13 mouse cellular contexts compared by ENCODE assay signal in the genomic region with DNA sequence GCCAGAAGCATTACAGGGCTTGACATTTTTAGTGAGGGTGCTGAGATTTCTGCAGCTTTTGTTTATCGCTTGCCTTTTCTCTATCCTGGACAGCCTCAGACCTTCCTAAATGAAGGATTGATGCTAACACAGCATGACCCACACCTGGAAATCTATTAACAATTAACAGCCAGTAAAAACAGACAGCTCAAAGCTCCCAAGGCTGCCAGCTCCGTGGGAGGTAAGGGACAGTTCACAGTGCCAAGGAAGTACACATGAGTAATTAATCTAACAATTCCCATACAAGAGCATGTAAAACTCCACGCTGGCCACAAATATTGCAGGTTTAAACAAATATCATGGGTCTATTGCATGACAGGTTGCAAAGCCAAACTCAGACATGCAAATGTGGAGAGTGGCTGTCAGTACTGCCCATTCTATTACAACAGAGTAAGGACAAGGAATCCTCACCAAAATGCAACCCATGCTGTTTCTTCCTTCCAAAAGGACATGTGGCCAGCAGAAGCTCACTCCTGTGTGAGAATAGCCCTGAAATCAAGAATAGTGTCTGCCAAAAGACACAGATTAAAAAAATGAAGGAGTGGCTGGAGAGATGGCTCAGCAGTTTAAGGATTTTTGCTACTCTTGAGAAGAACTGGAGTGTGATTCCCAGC. TPM values are rescaled to one million over a fixed set of nuclear protein-coding genes. Genes with fewer than 3 reads are reported as not detected.
DNase-seq lines count a peak whose midpoint lies in the region; ATAC-seq and TF ChIP-seq lines count a peak whose summit lies in the region.
"Had no signal": no experiment of that assay in that cellular context is flagged by ENCODE, and none has a peak within 500 bp of the region (broad histone marks: within the 10 kb centered on the region; RNA-seq: fewer than 3 reads in every experiment).

No protein-coding gene starts in this region.

- WGBS in midbrain, postnatal 0 days, result 32% methylated on average over 3 of the region's 3 CpGs
- WGBS in midbrain, embryonic 11.5 days, result 39% methylated on average over 3 of the region's 3 CpGs

- no peak overlapping the region for H3K9ac ChIP-seq in midbrain, postnatal 0 days (replicated peaks; ENCODE audit: low read length, poor library complexity, severe bottlenecking)
- no peak overlapping the region for H3K9ac ChIP-seq in midbrain, embryonic 11.5 days (ENCODE audit: low read length)
- H3K9ac ChIP-seq: embryonic facial prominence, embryonic 12.5 days; intestine, embryonic 15.5 days; liver, embryonic 15.5 days; midbrain, embryonic 12.5 days had no signal

- H3K9me3 ChIP-seq in midbrain, postnatal 0 days (ENCODE audit: low read length), result no peaks in the 10 kb centered on the region
- H3K9me3 ChIP-seq in midbrain, embryonic 11.5 days (ENCODE audit: control insufficient read depth, low read length), result no peaks in the 10 kb centered on the region
- H3K9me3 ChIP-seq: embryonic facial prominence, embryonic 12.5 days; intestine, embryonic 15.5 days; liver, embryonic 15.5 days; midbrain, embryonic 12.5 days had no signal

- no peaks in the 10 kb centered on the region for H3K36me3 ChIP-seq in midbrain, postnatal 0 days (ENCODE audit: insufficient read depth, low read length)
- no peaks in the 10 kb centered on the region for H3K36me3 ChIP-seq in midbrain, embryonic 11.5 days (ENCODE audit: control insufficient read depth, insufficient read depth, low read length)
- H3K36me3 ChIP-seq: embryonic facial prominence, embryonic 12.5 days; intestine, embryonic 15.5 days; liver, embryonic 15.5 days; midbrain, embryonic 12.5 days had no signal

- H3K27me3 ChIP-seq in midbrain, postnatal 0 days (ENCODE audit: insufficient read depth, low read length), result no peaks in the 10 kb centered on the region
- no peaks in the 10 kb centered on the region for H3K27me3 ChIP-seq in midbrain, embryonic 11.5 days (ENCODE audit: control insufficient read depth, insufficient read depth, low read length)
- H3K27me3 ChIP-seq: embryonic facial prominence, embryonic 12.5 days; intestine, embryonic 15.5 days; liver, embryonic 15.5 days; midbrain, embryonic 12.5 days had no signal

- DNase-seq in midbrain, postnatal 0 days (ENCODE audit: low spot score), result peak; percentile 32
- no peak for DNase-seq in midbrain, embryonic 11.5 days (ENCODE audit: low spot score, missing footprints)
- DNase-seq in embryo, embryonic 11 days, result peak; percentile 39
- peak; percentile 36 for DNase-seq in kidney, postnatal 10 days
- DNase-seq in ovary, postnatal 36 days (ENCODE audit: low spot score), result peak; percentile 4
- DNase-seq in MN1 (ENCODE audit: low spot score), result no peak
- DNase-seq in B cell, adult 2 months, result no peak
- DNase-seq: thymus, postnatal 25 days had no signal

- H3K4me3 ChIP-seq in midbrain, postnatal 0 days (ENCODE audit: low read depth, low read length), result no peak overlapping the region
- H3K4me3 ChIP-seq in midbrain, embryonic 11.5 days (ENCODE audit: low read depth, low read length), result no peak overlapping the region
- H3K4me3 ChIP-seq: embryonic facial prominence, embryonic 12.5 days; intestine, embryonic 15.5 days; liver, embryonic 15.5 days; midbrain, embryonic 12.5 days had no signal

- no peak overlapping the region for H3K27ac ChIP-seq in midbrain, postnatal 0 days (ENCODE audit: low read depth, low read length)
- H3K27ac ChIP-seq in midbrain, embryonic 11.5 days (ENCODE audit: low read depth, low read length), result no peak overlapping the region
- H3K27ac ChIP-seq: embryonic facial prominence, embryonic 12.5 days; intestine, embryonic 15.5 days; liver, embryonic 15.5 days; midbrain, embryonic 12.5 days had no signal

- H3K4me1 ChIP-seq in midbrain, postnatal 0 days (ENCODE audit: insufficient read depth, low read length), result peaks cover 5% of the 10 kb centered on the region; the same call in 1 of the 2 replicates
- no peaks in the 10 kb centered on the region for H3K4me1 ChIP-seq in midbrain, embryonic 11.5 days (ENCODE audit: control insufficient read depth, insufficient read depth, low read length)
- H3K4me1 ChIP-seq: embryonic facial prominence, embryonic 12.5 days; intestine, embryonic 15.5 days; liver, embryonic 15.5 days had no signal

- no peak for ATAC-seq in midbrain, postnatal 0 days (ENCODE audit: low FRiP score)
- no peak for ATAC-seq in midbrain, embryonic 11.5 days (ENCODE audit: low FRiP score)
- ATAC-seq in activated CD4-positive, CD25-positive, alpha-beta regulatory T cell, adult 4 months, result no peak
- ATAC-seq: intestine, embryonic 15.5 days had no signal

- H3K4me2 ChIP-seq in midbrain, postnatal 0 days (ENCODE audit: low read depth, low read length, poor library complexity, severe bottlenecking), result no peak overlapping the region
- H3K4me2 ChIP-seq in midbrain, embryonic 11.5 days, result no peak overlapping the region
- H3K4me2 ChIP-seq: embryonic facial prominence, embryonic 12.5 days; intestine, embryonic 15.5 days; liver, embryonic 15.5 days; midbrain, embryonic 12.5 days had no signal

- no peak for TF ChIP-seq CTCF in midbrain, postnatal 0 days (IDR thresholded peaks at IDR 0.05)

RNA-seq across cellular contexts. Expression of a gene that starts 28.6 kb away (rescaled TPM):
- 64.7 and 72.8 TPM in 2 replicates for total RNA-seq in midbrain, postnatal 0 days (2014; rRNA removed)
- polyA plus RNA-seq in midbrain, postnatal 0 days (2015; fragmentation: Nextera tagmentation; extraction: Ambion mirVana), result 61.5 and 63.3 TPM in 2 replicates
- 7.9 and 8.8 TPM in 2 replicates for polyA plus RNA-seq in midbrain, embryonic 11.5 days (2014; fragmentation: Nextera tagmentation; extraction: Ambion mirVana)
- polyA plus RNA-seq in activated CD4-positive, CD25-positive, alpha-beta regulatory T cell, adult 4 months (2017; shearing (Covaris generic)), result not detected

Comparison
In these comparisons a context has a peak if more than half of its experiments do, and no peak if none do; other contexts are left out.
1. DNase-seq: peak in midbrain, postnatal 0 days (single experiment), embryo, embryonic 11 days (single experiment), kidney, postnatal 10 days (single experiment) and ovary, postnatal 36 days (single experiment); none in midbrain, embryonic 11.5 days (single experiment), MN1 (single experiment) and B cell, adult 2 months (0 of 2).